Comparison of ENCODE assay signal across 8 mouse cellular contexts in genomic region chr3:58691997-58692721, GRCm38 (mm10). TPM values are rescaled to one million over a fixed set of nuclear protein-coding genes. Genes with fewer than 3 reads are reported as not detected.
DNase-seq lines count a peak whose midpoint lies in the region; ATAC-seq and TF ChIP-seq lines count a peak whose summit lies in the region.

Gene Siah2 (minus strand): TSS chr3:58692400.

- no peaks in the 10 kb centered on the region for H3K36me3 ChIP-seq in forebrain, embryonic 14.5 days (ENCODE audit: control insufficient read depth, insufficient read depth, low read length)
- H3K36me3 ChIP-seq in liver, embryonic 16.5 days (ENCODE audit: control insufficient read depth, insufficient read depth): no peaks in the 10 kb centered on the region
- H3K36me3 ChIP-seq in neural tube, embryonic 12.5 days: no peaks in the 10 kb centered on the region
- H3K36me3 ChIP-seq in stomach, postnatal 0 days (ENCODE audit: control insufficient read depth, insufficient read depth, low read length): no peaks in the 10 kb centered on the region

- peak within 1 kb of the TSS; percentile 83 for H3K4me3 ChIP-seq in forebrain, embryonic 14.5 days (ENCODE audit: low read depth, low read length)
- peak within 1 kb of the TSS; percentile 74 for H3K4me3 ChIP-seq in liver, embryonic 16.5 days (ENCODE audit: low read depth, low read length)
- peak within 1 kb of the TSS; percentile 82 for H3K4me3 ChIP-seq in neural tube, embryonic 12.5 days
- H3K4me3 ChIP-seq in stomach, postnatal 0 days (ENCODE audit: low read depth, low read length): peak within 1 kb of the TSS; percentile 86

- no peak for TF ChIP-seq EP300 in stomach, postnatal 0 days (optimal IDR thresholded peaks at IDR 0.05)

- WGBS in forebrain, embryonic 14.5 days: under 1% methylated on average over 62 of the region's 87 CpGs
- under 1% methylated on average over 87 of the region's 87 CpGs for WGBS in large intestine, adult 2 months
- under 1% methylated on average over 67 of the region's 87 CpGs for WGBS in liver, embryonic 16.5 days (ENCODE audit: insufficient replicate concordance)
- whole genome bisulfite sequencing in neural tube, embryonic 12.5 days: under 1% methylated on average over 77 of the region's 87 CpGs
- WGBS in stomach, postnatal 0 days: under 1% methylated on average over 85 of the region's 87 CpGs

- ATAC-seq in forebrain, embryonic 14.5 days: peak; percentile 96
- ATAC-seq in liver, embryonic 16.5 days (ENCODE audit: low read depth): peak; percentile 88
- ATAC-seq in neural tube, embryonic 12.5 days (ENCODE audit: low FRiP score, low read depth): peak; percentile 96
- peak; percentile 97 for ATAC-seq in stomach, postnatal 0 days (ENCODE audit: low FRiP score, low TSS enrichment)

- peak within 1 kb of the TSS; percentile 87 for H3K9ac ChIP-seq in forebrain, embryonic 14.5 days (ENCODE audit: low read length)
- peak within 1 kb of the TSS; percentile 82 for H3K9ac ChIP-seq in liver, embryonic 16.5 days (ENCODE audit: low read depth, low read length)
- peak within 1 kb of the TSS; percentile 84 for H3K9ac ChIP-seq in neural tube, embryonic 12.5 days
- peak within 1 kb of the TSS; percentile 85 for H3K9ac ChIP-seq in stomach, postnatal 0 days (ENCODE audit: low read length)

- H3K27ac ChIP-seq in forebrain, embryonic 14.5 days (ENCODE audit: low read depth, low read length): peak within 1 kb of the TSS; percentile 85
- peak within 1 kb of the TSS; percentile 80 for H3K27ac ChIP-seq in liver, embryonic 16.5 days (ENCODE audit: low read length)
- peak within 1 kb of the TSS; percentile 44 for H3K27ac ChIP-seq in neural tube, embryonic 12.5 days
- H3K27ac ChIP-seq in stomach, postnatal 0 days (replicated peaks): peak within 1 kb of the TSS; percentile 90

- intact Hi-C loops in heart, postnatal 10 days (cut with DNase I): loop anchor here (2.0 to 10.0 kb wide), 3 partner anchors 37 to 277 kb away; partner anchors contain the start of genes Selenot and Tsc22d2

- H3K9me3 ChIP-seq in forebrain, embryonic 14.5 days (replicated peaks; ENCODE audit: control insufficient read depth, low read length): no peaks in the 10 kb centered on the region
- H3K9me3 ChIP-seq in liver, embryonic 16.5 days (replicated peaks; ENCODE audit: control insufficient read depth, low read length): no peaks in the 10 kb centered on the region
- H3K9me3 ChIP-seq in neural tube, embryonic 12.5 days: no peaks in the 10 kb centered on the region
- no peaks in the 10 kb centered on the region for H3K9me3 ChIP-seq in stomach, postnatal 0 days (ENCODE audit: control insufficient read depth, low read length)

- peak within 1 kb of the TSS; percentile 93 for H3K4me2 ChIP-seq in forebrain, embryonic 14.5 days (ENCODE audit: low read length)
- H3K4me2 ChIP-seq in liver, embryonic 16.5 days (ENCODE audit: low read depth, low read length): peak within 1 kb of the TSS; percentile 86
- H3K4me2 ChIP-seq in neural tube, embryonic 12.5 days (replicated peaks): peak within 1 kb of the TSS; percentile 93
- peak within 1 kb of the TSS; percentile 93 for H3K4me2 ChIP-seq in stomach, postnatal 0 days (replicated peaks; ENCODE audit: low read depth)

- peak; percentile 72 for DNase-seq in ES-CJ7 (ENCODE audit: low read depth, low spot score)
- peak; percentile 92 for DNase-seq in cerebellum, adult 11 months
- peak; percentile 95 for DNase-seq in forebrain, embryonic 14.5 days (ENCODE audit: low spot score)
- DNase-seq in heart, postnatal 10 days: peak; percentile 92 to 93
- no peak for DNase-seq in large intestine, adult 2 months (ENCODE audit: low read depth, low spot score)
- DNase-seq in stomach, postnatal 0 days (ENCODE audit: low spot score): peak; percentile 92

- H3K4me1 ChIP-seq in forebrain, embryonic 14.5 days (ENCODE audit: control insufficient read depth, insufficient read depth, low read length): peaks cover 13% of the 10 kb centered on the region
- peaks cover 11% of the 10 kb centered on the region for H3K4me1 ChIP-seq in liver, embryonic 16.5 days (ENCODE audit: control insufficient read depth, low read depth, low read length)
- H3K4me1 ChIP-seq in neural tube, embryonic 12.5 days: 0 out of 2 replicates have a peak, but pooled peaks cover 2% of the 10 kb centered on the region
- H3K4me1 ChIP-seq in stomach, postnatal 0 days (replicated peaks; ENCODE audit: control insufficient read depth, insufficient read depth): no peaks in the 10 kb centered on the region

- H3K27me3 ChIP-seq in forebrain, embryonic 14.5 days (replicated peaks; ENCODE audit: control insufficient read depth, insufficient read depth, low read length): no peaks in the 10 kb centered on the region
- peaks cover 13% of the 10 kb centered on the region for H3K27me3 ChIP-seq in liver, embryonic 16.5 days (ENCODE audit: control insufficient read depth, insufficient read depth, low read depth, low read length)
- H3K27me3 ChIP-seq in neural tube, embryonic 12.5 days (replicated peaks): no peaks in the 10 kb centered on the region
- no peaks in the 10 kb centered on the region for H3K27me3 ChIP-seq in stomach, postnatal 0 days (ENCODE audit: control insufficient read depth, insufficient read depth, low read length)

- peak; percentile 55 for TF ChIP-seq CTCF in stomach, postnatal 0 days (IDR thresholded peaks at IDR 0.05; ENCODE audit: low read depth)

RNA-seq across cellular contexts. Expression of gene Siah2, which starts in this region (rescaled TPM):
- polyA plus RNA-seq in forebrain, embryonic 14.5 days (2014; fragmentation: Nextera tagmentation; extraction: Ambion mirVana): 6.9 and 7.6 TPM in 2 replicates
- total RNA-seq in heart, postnatal 10 days (2021): 10 to 100 TPM; 12.6 to 13.5 TPM
- 11.2 and 12.6 TPM in 2 replicates for polyA plus RNA-seq in large intestine, adult 2 months (2012; rRNA removed)
- 2.5 and 3.4 TPM in 2 replicates for polyA plus RNA-seq in liver, embryonic 16.5 days (2015; fragmentation: Nextera tagmentation; extraction: Ambion mirVana)
- 8.0 and 8.4 TPM in 2 replicates for polyA plus RNA-seq in neural tube, embryonic 12.5 days (2016; fragmentation: Nextera tagmentation; extraction: Ambion mirVana)
- 4.4 and 5.0 TPM in 2 replicates for polyA plus RNA-seq in stomach, postnatal 0 days (2015; fragmentation: Nextera tagmentation; extraction: Ambion mirVana)
